Mouse (Mus musculus) liver, embryonic 14.5 days (tissue): Measurements from ENCODE around the gene 1700021F05Rik. TPM values are rescaled to one million over a fixed set of nuclear protein-coding genes. Genes with fewer than 3 reads are reported as not detected.

Source experiments
- ATAC-seq: fragments of 200-750 bp; cut with Nextera tagmentation; 2 replicates; pipeline ENCODE4 v1.8.0; 2017; ENCODE audit warnings: moderate number of reproducible peaks, mild to moderate bottlenecking, moderate library complexity; ENCODE audit not compliant: insufficient read depth
- DNase-seq, 3 experiments: peaks; one replicate each; pipeline ENCODE4 v3.0.0-alpha.2; 2012 to 2013; ENCODE audit warnings: low read depth in 3 of 3, low spot score in 3 of 3
- H3K27ac ChIP-seq: fragments of 300-500 bp; sonication (generic); 2 replicates; pipeline ENCODE4 v1.5.1; 2014; ENCODE audit warnings: moderate library complexity, mild to moderate bottlenecking, control low read depth, inconsistent platforms
- H3K27me3 ChIP-seq: fragments of 300-500 bp; sonication (generic); 2 replicates; pipeline ENCODE4 v1.6.1; 2014; ENCODE audit warnings: mild to moderate bottlenecking, low read length, moderate library complexity; ENCODE audit not compliant: control insufficient read depth, insufficient read depth
- H3K36me3 ChIP-seq: fragments of 300-500 bp; sonication (generic); replicated peaks from 2 replicates; pipeline ENCODE4 v1.6.1; 2014; ENCODE audit warnings: low read depth; ENCODE audit not compliant: control insufficient read depth, insufficient read depth
- H3K4me1 ChIP-seq, 2 experiments: fragments of 200-500 bp in 1 of 2; fragments of 300-500 bp in 1 of 2; sonication (generic) in 1 of 2; replicated peaks; 2 replicates each; pipeline ENCODE4 v1.6.1; 2012 to 2014; ENCODE audit warnings: antibody characterized with exemption in 1 of 2, inconsistent platforms in 1 of 2, low read length in 1 of 2; ENCODE audit not compliant: control insufficient read depth in 2 of 2, insufficient read depth in 2 of 2
- H3K4me2 ChIP-seq: fragments of 300-500 bp; sonication (generic); 2 replicates; pipeline ENCODE4 v1.6.1; 2014; ENCODE audit warnings: low read depth, mild to moderate bottlenecking, control low read depth, moderate library complexity
- H3K4me3 ChIP-seq, 2 experiments: fragments of 200-500 bp in 1 of 2; fragments of 300-500 bp in 1 of 2; sonication (generic) in 1 of 2; 2 replicates each; pipeline ENCODE4 v1.5.1; 2012 to 2014; ENCODE audit warnings: low read depth in 2 of 2, low read length in 2 of 2, mild to moderate bottlenecking in 2 of 2, control low read depth in 1 of 2, inconsistent platforms in 1 of 2, moderate library complexity in 1 of 2; ENCODE audit not compliant: insufficient read depth in 1 of 2
- H3K9ac ChIP-seq: fragments of 300-500 bp; sonication (generic); replicated peaks from 2 replicates; pipeline ENCODE4 v1.6.1; 2014; ENCODE audit warnings: mild to moderate bottlenecking, control low read depth, moderate library complexity
- H3K9me3 ChIP-seq: fragments of 300-500 bp; sonication (generic); 2 replicates; pipeline ENCODE4 v1.6.1; 2016; ENCODE audit warnings: low read length, mixed read lengths; ENCODE audit not compliant: control insufficient read depth
- CTCF ChIP-seq: IDR thresholded peaks from 2 replicates; pipeline ENCODE4 v1.5.1; 2016; ENCODE audit warnings: antibody characterized with exemption, low read depth, control low read depth
- EP300 ChIP-seq: IDR thresholded peaks from 2 replicates; pipeline ENCODE4 v1.6.1; 2016; ENCODE audit warnings: antibody characterized with exemption, low read depth
- whole genome bisulfite sequencing: fragments of 180-500 bp; shearing (Covaris S2); extraction: QIAGEN DNeasy Blood & Tissue Kit; methylation state at CpG from one replicate; pipeline ENCODE4 v1.1.7; 2014; ENCODE audit not compliant: insufficient replicate concordance; 5-methylcytosine and 5-hydroxymethylcytosine counted together
- polyA plus RNA-seq, 2 experiments: library from polyadenylated mRNA; depleted of rRNA in 1 of 2; stranded (reverse) in 1 of 2; unstranded in 1 of 2; fragments of >200 nt; fragmentation: Nextera tagmentation in 1 of 2; extraction: Ambion mirVana in 1 of 2; gene quantifications; 2 replicates each; pipeline versions ENCODE4 v1.2.1 to v1.2.3; 2012 to 2014

1700021F05Rik gene
- polyA plus RNA-seq, 2 experiments, result 11.6 to 30.7 TPM

DNA sequence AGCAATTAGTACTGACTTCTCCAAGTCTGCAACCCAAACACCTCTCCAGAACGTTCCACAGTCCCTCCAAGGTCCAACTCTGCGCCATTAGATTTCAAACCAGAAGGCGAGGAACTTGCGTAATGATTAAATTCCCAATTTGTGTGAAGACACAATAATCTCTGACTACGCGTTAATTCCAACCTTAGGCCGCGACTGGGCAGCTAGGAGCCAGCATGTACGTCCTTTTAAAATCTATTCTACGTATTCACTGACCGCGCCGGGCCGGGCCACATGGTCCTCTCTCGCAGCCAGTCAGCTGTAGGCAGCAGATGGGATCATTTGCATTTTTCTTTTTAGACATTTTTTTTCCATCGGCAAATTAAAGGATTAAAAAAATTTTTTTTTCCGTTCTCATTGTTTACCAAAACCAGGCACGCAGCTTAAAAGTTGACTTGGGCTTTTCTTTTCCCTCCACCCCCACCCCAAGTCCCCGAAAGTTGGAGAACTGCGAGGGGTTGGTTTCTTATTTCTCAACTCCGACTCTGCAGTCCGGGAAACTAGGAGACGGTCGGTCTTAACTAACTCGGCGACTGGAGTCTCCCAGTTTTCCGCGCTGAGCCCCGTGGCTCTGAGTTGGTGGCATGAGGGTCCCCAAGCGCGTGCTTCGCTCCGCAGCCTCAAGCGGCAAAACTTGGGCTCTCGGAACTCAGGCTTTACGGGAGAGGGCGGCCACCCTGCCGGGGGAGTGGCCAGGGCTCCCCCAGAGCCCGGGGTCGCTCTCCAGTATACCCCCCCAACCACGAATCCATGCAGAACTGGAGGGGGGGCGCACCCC is 62.7 kb downstream of the 1700021F05Rik start:
- Histone ChIP-seq H3K4me2 (peak overlapping the region; percentile 93), H3K9ac (peak overlapping the region; percentile 70), H3K9me3 (no peaks in the 10 kb centered on the region), H3K4me1 (peaks cover 14 to 30% of the 10 kb centered on the region in 2 experiments), H3K36me3 (no peaks in the 10 kb centered on the region), H3K27me3 (no peaks in the 10 kb centered on the region), H3K4me3 (peak overlapping the region; percentile 83 to 84), H3K27ac (peak overlapping the region; percentile 54)
- DNase-seq (peak in 1 of 3 experiments; percentile 33), ATAC-seq (peak; percentile 17; the same call in 1 of the 2 replicates)
- TF ChIP-seq CTCF (no peak), EP300 (no peak)
- WGBS, result 1% methylated on average over 42 of the region's 42 CpGs

DNA sequence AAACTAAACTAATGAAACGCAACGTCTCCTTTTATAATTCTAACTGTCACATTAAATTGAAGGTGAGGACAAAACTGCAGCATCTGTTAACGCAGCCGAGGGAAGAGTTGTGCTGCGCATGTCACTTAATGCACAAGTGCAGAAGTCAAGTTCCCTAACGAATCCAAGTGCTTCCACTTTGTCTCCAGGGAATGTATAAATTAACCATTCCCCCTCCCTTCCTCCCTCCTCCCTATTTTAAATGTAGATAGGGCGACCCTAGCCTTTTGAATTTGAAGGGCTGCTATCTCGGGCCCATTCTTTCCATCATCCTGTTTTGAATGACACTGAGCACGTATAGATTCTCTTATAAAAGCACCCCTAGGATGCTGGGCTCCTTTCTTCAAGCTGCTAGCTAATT is 63.3 kb downstream of the 1700021F05Rik start:
- no peak for DNase-seq
- Histone ChIP-seq H3K9ac (peak overlapping the region; percentile 70; the same call in 1 of the 2 replicates), H3K4me2 (peak overlapping the region; percentile 93), H3K36me3 (no peaks in the 10 kb centered on the region), H3K9me3 (no peaks in the 10 kb centered on the region), H3K4me3 (peak overlapping the region; percentile 35 to 84; a peak in 3 of 4 replicates), H3K27ac (no peak overlapping the region), H3K4me1 (peaks cover 14 to 28% of the 10 kb centered on the region in 2 experiments), H3K27me3 (no peaks in the 10 kb centered on the region)
- no peak for ATAC-seq
- TF ChIP-seq EP300 (no peak), CTCF (no peak)
- WGBS, result 28% methylated on average over 9 of the region's 9 CpGs

GRCm38 (mm10) chr10:43475376-43475775 is 65.4 kb downstream of the 1700021F05Rik start:
- Histone ChIP-seq H3K36me3 (no peaks in the 10 kb centered on the region), H3K9me3 (no peaks in the 10 kb centered on the region), H3K27me3 (no peaks in the 10 kb centered on the region), H3K4me1 (peaks cover 3 to 10% of the 10 kb centered on the region in 2 experiments; a peak in 3 of 4 replicates), H3K9ac (no peak overlapping the region), H3K4me3 (no peak overlapping the region), H3K4me2 (no peak overlapping the region), H3K27ac (no peak overlapping the region)
- ATAC-seq (no peak), DNase-seq (no peak)
- whole genome bisulfite sequencing, result 22% methylated on average over 4 of the region's 4 CpGs
- no peak for TF ChIP-seq EP300
- peak; percentile 54; the same call in 1 of the 2 replicates for TF ChIP-seq CTCF

Other genes with a start within 250 kb of the 1700021F05Rik start
- 2.0 and 2.1 TPM in 2 replicates for gene Bend3, start 62.2 kb downstream of the 1700021F05Rik start, polyA plus RNA-seq (2012; rRNA removed)
- 1.2 and 1.3 TPM in 2 replicates for gene Bend3, start 62.2 kb downstream of the 1700021F05Rik start, polyA plus RNA-seq (2014; fragmentation: Nextera tagmentation; extraction: Ambion mirVana)
- gene Gm9803, start 16.9 kb downstream of the 1700021F05Rik start, polyA plus RNA-seq (2012; rRNA removed), result 12.3 and 14.7 TPM in 2 replicates
- 8.5 and 10.0 TPM in 2 replicates for gene Gm9803, start 16.9 kb downstream of the 1700021F05Rik start, polyA plus RNA-seq (2014; fragmentation: Nextera tagmentation; extraction: Ambion mirVana)
- 977 and 1,014 TPM in 2 replicates for gene Cd24a, start 37.3 kb upstream of the 1700021F05Rik start, polyA plus RNA-seq (2012; rRNA removed)
- gene Cd24a, start 37.3 kb upstream of the 1700021F05Rik start, polyA plus RNA-seq (2014; fragmentation: Nextera tagmentation; extraction: Ambion mirVana), result 1,175 and 1,210 TPM in 2 replicates